Mouse (Mus musculus): ENCODE results near the gene Map1s. TPM values are rescaled to one million over a fixed set of nuclear protein-coding genes. Genes with fewer than 3 reads are reported as not detected.
A peak's percentile ranks its signal among the peaks of the same experiment; 100 is the strongest.

Map1s gene
- polyA plus RNA-seq, 1 experiment from 2014 or later = 41.3 TPM

GRCm38 (mm10) chr8:70879500-70879899 lies 26.2 kb upstream of the Map1s start:
- H3K4me2 ChIP-seq = no peak overlapping the region
- no peak overlapping the region for H3K27ac ChIP-seq (ENCODE audit: poor library complexity, severe bottlenecking)
- peaks cover 24% of the 10 kb centered on the region; the same call in 1 of the 2 replicates for H3K27me3 ChIP-seq (replicated peaks)
- H3K9ac ChIP-seq = no peak overlapping the region
- no peak overlapping the region for H3K4me3 ChIP-seq
- H3K9me3 ChIP-seq (replicated peaks) = no peaks in the 10 kb centered on the region
- ATAC-seq (ENCODE audit: insufficient number of reproducible peaks, low FRiP score) = no peak
- H3K4me1 ChIP-seq (replicated peaks) = peaks cover 12% of the 10 kb centered on the region
- WGBS = 48% methylated on average over 4 of the region's 4 CpGs
- H3K36me3 ChIP-seq = no peaks in the 10 kb centered on the region

- Histone ChIP-seq H3K27me3 (replicated peaks) (peaks cover 24% of the 10 kb centered on the region; the same call in 1 of the 2 replicates), H3K9ac (peak overlapping the region; percentile 35; the same call in 1 of the 2 replicates), H3K36me3 (no peaks in the 10 kb centered on the region), H3K27ac (ENCODE audit: poor library complexity, severe bottlenecking) (no peak overlapping the region), H3K4me1 (replicated peaks) (peaks cover 12% of the 10 kb centered on the region), H3K4me3 (no peak overlapping the region), H3K9me3 (replicated peaks) (no peaks in the 10 kb centered on the region), H3K4me2 (no peak overlapping the region)
- 2% methylated on average over 4 of the region's 4 CpGs for WGBS
- ATAC-seq (ENCODE audit: insufficient number of reproducible peaks, low FRiP score) = no peak
These were observed 25.6 kb upstream of the Map1s start for GRCm38 (mm10) chr8:70880126-70880525.

DNA sequence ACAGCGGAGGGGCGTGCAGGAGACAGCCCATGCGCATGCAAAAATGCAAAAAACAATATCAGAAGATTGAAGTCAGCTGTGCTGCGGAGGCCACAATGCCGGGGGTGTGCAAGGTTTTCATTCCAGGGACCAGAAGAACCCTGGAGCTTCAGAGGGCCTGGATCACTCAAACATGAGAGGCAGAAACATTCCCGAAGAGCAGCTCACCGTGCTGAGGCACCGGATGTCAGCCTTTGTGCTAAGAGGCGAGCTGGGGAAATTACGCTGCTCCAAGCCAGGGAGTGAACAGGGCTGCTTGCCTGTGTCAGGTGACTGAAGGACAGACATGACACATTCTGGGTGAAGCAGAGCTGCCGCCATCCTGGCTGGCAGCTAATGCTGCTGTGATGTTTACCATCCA lies 25.2 kb upstream of the Map1s start:
- 15% methylated on average over 11 of the region's 11 CpGs for WGBS
- ATAC-seq (ENCODE audit: insufficient number of reproducible peaks, low FRiP score) = no peak
- H3K4me3 ChIP-seq = no peak overlapping the region
- H3K9ac ChIP-seq = peak overlapping the region; percentile 35; the same call in 1 of the 2 replicates
- H3K4me2 ChIP-seq = peak overlapping the region; percentile 2; the same call in 1 of the 2 replicates
- H3K4me1 ChIP-seq (replicated peaks) = peaks cover 12% of the 10 kb centered on the region
- no peaks in the 10 kb centered on the region for H3K9me3 ChIP-seq (replicated peaks)
- H3K27ac ChIP-seq (ENCODE audit: poor library complexity, severe bottlenecking) = no peak overlapping the region
- H3K36me3 ChIP-seq = no peaks in the 10 kb centered on the region
- peaks cover 24% of the 10 kb centered on the region; the same call in 1 of the 2 replicates for H3K27me3 ChIP-seq (replicated peaks)

- Histone ChIP-seq H3K27me3 (replicated peaks) (peaks cover 37% of the 10 kb centered on the region), H3K27ac (ENCODE audit: poor library complexity, severe bottlenecking) (no peak overlapping the region), H3K36me3 (no peaks in the 10 kb centered on the region), H3K9me3 (replicated peaks) (no peaks in the 10 kb centered on the region), H3K9ac (no peak overlapping the region), H3K4me3 (no peak overlapping the region), H3K4me1 (replicated peaks) (peaks cover 14% of the 10 kb centered on the region), H3K4me2 (no peak overlapping the region)
- WGBS = 76% methylated on average over 4 of the region's 4 CpGs
- ATAC-seq (ENCODE audit: insufficient number of reproducible peaks, low FRiP score) = no peak
These were observed 21.5 kb upstream of the Map1s start for GRCm38 (mm10) chr8:70884186-70884585.

DNA sequence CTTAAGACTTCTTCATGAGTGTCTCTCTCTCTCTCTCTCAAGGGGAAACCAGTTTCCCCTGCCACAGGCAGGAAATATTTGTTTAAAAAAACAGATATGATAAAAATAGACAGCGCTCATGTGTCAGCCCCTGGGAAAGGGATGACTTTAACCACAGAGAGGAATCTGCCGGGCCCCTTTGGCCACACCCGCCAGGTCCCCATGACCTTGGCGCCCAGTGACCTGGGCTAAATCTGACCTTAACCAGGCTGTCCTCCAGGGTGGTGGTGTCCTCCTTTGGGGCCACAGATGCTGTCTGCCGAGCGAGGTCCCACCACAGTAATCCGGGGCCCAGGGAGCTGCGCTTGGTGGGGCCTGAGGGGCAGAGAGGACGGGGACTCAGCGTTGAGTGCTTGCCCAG lies 21.0 kb upstream of the Map1s start:
- Histone ChIP-seq H3K36me3 (no peaks in the 10 kb centered on the region), H3K4me1 (replicated peaks) (peaks cover 14% of the 10 kb centered on the region), H3K9ac (no peak overlapping the region), H3K27ac (ENCODE audit: poor library complexity, severe bottlenecking) (no peak overlapping the region), H3K4me2 (no peak overlapping the region), H3K4me3 (no peak overlapping the region), H3K9me3 (replicated peaks) (no peaks in the 10 kb centered on the region), H3K27me3 (replicated peaks) (peaks cover 37% of the 10 kb centered on the region)
- no peak for ATAC-seq (ENCODE audit: insufficient number of reproducible peaks, low FRiP score)
- WGBS = 73% methylated on average over 10 of the region's 10 CpGs

- WGBS = 15% methylated on average over 12 of the region's 12 CpGs
- no peak overlapping the region for H3K4me3 ChIP-seq
- peaks cover 8% of the 10 kb centered on the region for H3K4me1 ChIP-seq (replicated peaks)
These were observed 20.1 kb upstream of the Map1s start for GRCm38 (mm10) chr8:70885612-70886011.

DNA sequence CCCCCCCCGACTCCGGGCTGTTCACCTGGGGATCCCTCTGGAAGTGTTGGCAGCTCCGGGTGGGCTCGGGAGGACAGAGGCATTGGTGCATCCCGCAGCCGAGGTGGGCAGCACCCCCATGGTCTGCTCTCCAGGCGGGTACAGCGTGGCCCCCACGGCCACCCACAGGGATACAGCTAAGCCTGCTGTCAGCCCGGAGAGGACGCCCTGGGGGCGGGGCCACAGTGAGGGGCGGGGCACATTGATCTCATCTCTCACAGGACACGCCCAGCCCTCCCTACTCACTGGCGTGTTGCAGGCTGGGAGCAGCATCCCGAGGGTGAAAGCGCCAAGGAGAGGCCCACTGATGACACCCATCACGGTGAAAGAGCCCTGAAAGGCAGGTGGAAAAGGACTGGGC lies 18.1 kb upstream of the Map1s start:
- H3K4me2 ChIP-seq = no peak overlapping the region
- no peak overlapping the region for H3K9ac ChIP-seq
- 1% methylated on average over 18 of the region's 18 CpGs for WGBS
- peak; percentile 36; the same call in 1 of the 2 replicates for ATAC-seq (ENCODE audit: insufficient number of reproducible peaks, low FRiP score)
- H3K27me3 ChIP-seq (replicated peaks) = peaks cover 60% of the 10 kb centered on the region
- no peaks in the 10 kb centered on the region for H3K36me3 ChIP-seq
- H3K4me3 ChIP-seq = no peak overlapping the region
- H3K9me3 ChIP-seq (replicated peaks) = peaks cover 4% of the 10 kb centered on the region; the same call in 1 of the 2 replicates
- no peak overlapping the region for H3K27ac ChIP-seq (ENCODE audit: poor library complexity, severe bottlenecking)
- H3K4me1 ChIP-seq (replicated peaks) = peaks cover 12% of the 10 kb centered on the region

More at GRCm38 (mm10) chr8:70885612-70886011, 20.1 kb upstream of the Map1s start:
- no peak overlapping the region for H3K4me2 ChIP-seq
- no peak overlapping the region for H3K27ac ChIP-seq (ENCODE audit: poor library complexity, severe bottlenecking)
- no peaks in the 10 kb centered on the region for H3K36me3 ChIP-seq
- peaks cover 40% of the 10 kb centered on the region for H3K27me3 ChIP-seq (replicated peaks)
- H3K9ac ChIP-seq = no peak overlapping the region
- H3K9me3 ChIP-seq (replicated peaks) = no peaks in the 10 kb centered on the region; the same call in 1 of the 2 replicates
- no peak for ATAC-seq (ENCODE audit: insufficient number of reproducible peaks, low FRiP score)

DNA sequence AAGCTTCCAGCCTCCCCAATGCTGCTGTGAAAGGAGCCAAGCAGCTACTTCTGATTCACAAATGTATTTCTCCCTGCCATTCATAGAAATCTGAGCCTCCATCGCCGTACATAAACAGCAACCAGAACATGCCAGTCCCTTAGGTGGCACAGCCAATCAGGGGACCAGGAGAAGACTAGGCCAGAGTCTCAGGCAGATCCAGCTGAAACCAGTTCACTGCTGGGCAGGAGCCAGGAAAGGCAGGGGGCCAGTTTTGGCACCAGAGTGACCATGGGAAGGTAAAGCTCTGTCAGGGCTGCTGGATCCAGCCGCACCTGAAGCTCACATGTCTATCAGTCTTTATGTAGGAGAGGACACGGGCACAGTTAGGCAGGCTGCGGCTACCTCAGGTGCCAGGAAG lies 15.1 kb upstream of the Map1s start:
- no peak overlapping the region for H3K9ac ChIP-seq
- WGBS = 85% methylated on average over 5 of the region's 5 CpGs
- no peak overlapping the region for H3K4me2 ChIP-seq
- H3K4me1 ChIP-seq (replicated peaks) = peaks cover 25% of the 10 kb centered on the region
- peaks cover 4% of the 10 kb centered on the region; the same call in 1 of the 2 replicates for H3K9me3 ChIP-seq (replicated peaks)
- peaks cover 73% of the 10 kb centered on the region for H3K27me3 ChIP-seq (replicated peaks)
- H3K36me3 ChIP-seq = peaks cover 24% of the 10 kb centered on the region
- H3K27ac ChIP-seq (ENCODE audit: poor library complexity, severe bottlenecking) = no peak overlapping the region
- no peak overlapping the region for H3K4me3 ChIP-seq
- ATAC-seq (ENCODE audit: insufficient number of reproducible peaks, low FRiP score) = no peak

DNA sequence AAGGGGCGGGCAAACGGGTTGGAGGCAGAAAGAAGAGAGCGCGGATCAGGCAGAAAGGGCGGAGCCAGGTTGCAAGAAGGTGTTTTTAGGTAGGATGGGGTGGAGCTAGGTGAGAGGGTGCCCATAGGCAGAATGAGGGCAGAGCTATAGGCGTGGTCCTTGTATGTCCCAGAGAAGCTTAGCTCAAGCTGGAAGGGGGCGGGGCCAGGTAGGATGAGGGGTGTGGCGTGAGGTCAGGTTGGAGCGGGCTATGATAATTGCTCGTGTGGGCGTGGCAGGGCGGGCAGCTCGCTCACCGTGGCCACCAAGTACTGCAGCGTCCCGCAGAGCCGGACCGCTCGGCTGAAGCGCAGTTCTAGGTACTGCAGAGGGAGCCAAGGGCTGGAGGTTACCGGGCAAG lies 14.4 kb upstream of the Map1s start:
- Histone ChIP-seq H3K9ac (no peak overlapping the region), H3K27me3 (replicated peaks) (peaks cover 73% of the 10 kb centered on the region), H3K36me3 (peaks cover 27% of the 10 kb centered on the region), H3K4me1 (replicated peaks) (peaks cover 32% of the 10 kb centered on the region), H3K4me3 (peak overlapping the region; percentile 37), H3K27ac (ENCODE audit: poor library complexity, severe bottlenecking) (no peak overlapping the region), H3K4me2 (peak overlapping the region; percentile 59), H3K9me3 (replicated peaks) (peaks cover 4% of the 10 kb centered on the region; the same call in 1 of the 2 replicates)
- peak; percentile 46; the same call in 1 of the 2 replicates for ATAC-seq (ENCODE audit: insufficient number of reproducible peaks, low FRiP score)
- 6% methylated on average over 21 of the region's 21 CpGs for WGBS

GRCm38 (mm10) chr8:70892022-70892895 lies 13.5 kb upstream of the Map1s start, which contains the start of gene Slc5a5:
TSS of gene Slc5a5 (minus strand) at chr8:70892757.
- peaks cover 27% of the 10 kb centered on the region for H3K36me3 ChIP-seq
- H3K27ac ChIP-seq (ENCODE audit: poor library complexity, severe bottlenecking) = no peak within 1 kb of the TSS
- peaks cover 4% of the 10 kb centered on the region; the same call in 1 of the 2 replicates for H3K9me3 ChIP-seq (replicated peaks)
- H3K9ac ChIP-seq = peak within 1 kb of the TSS; percentile 6; the same call in 1 of the 2 replicates
- peak within 1 kb of the TSS; percentile 37 for H3K4me3 ChIP-seq
- peaks cover 34% of the 10 kb centered on the region for H3K4me1 ChIP-seq (replicated peaks)
- no peak for ATAC-seq (ENCODE audit: insufficient number of reproducible peaks, low FRiP score)
- peaks cover 70% of the 10 kb centered on the region for H3K27me3 ChIP-seq (replicated peaks)
- 4% methylated on average over 80 of the region's 80 CpGs for WGBS
- peak within 1 kb of the TSS; percentile 59 for H3K4me2 ChIP-seq

GRCm38 (mm10) chr8:70892896-70893655 lies 12.7 kb upstream of the Map1s start:
- peaks cover 31% of the 10 kb centered on the region for H3K4me1 ChIP-seq (replicated peaks)
- H3K27ac ChIP-seq (ENCODE audit: poor library complexity, severe bottlenecking) = no peak overlapping the region
- peaks cover 4% of the 10 kb centered on the region; the same call in 1 of the 2 replicates for H3K9me3 ChIP-seq (replicated peaks)
- peak overlapping the region; percentile 59 for H3K4me2 ChIP-seq
- peak overlapping the region; percentile 37 for H3K4me3 ChIP-seq
- peaks cover 62% of the 10 kb centered on the region for H3K27me3 ChIP-seq (replicated peaks)
- WGBS = 22% methylated on average over 20 of the region's 20 CpGs
- H3K36me3 ChIP-seq = peaks cover 27% of the 10 kb centered on the region
- no peak for ATAC-seq (ENCODE audit: insufficient number of reproducible peaks, low FRiP score)
- H3K9ac ChIP-seq = peak overlapping the region; percentile 6; the same call in 1 of the 2 replicates
